Mouse (Mus musculus) hindbrain, embryonic 11.5 days (tissue): ENCODE measurements around the gene Olfr1024. TPM values are rescaled to one million over a fixed set of nuclear protein-coding genes. Genes with fewer than 3 reads are reported as not detected.

Source experiments
- ATAC-seq: fragments of 200-750 bp; cut with Nextera tagmentation; 2 replicates; pipeline ENCODE4 v1.8.0; 2017; ENCODE audit warnings: mild to moderate bottlenecking, moderate TSS enrichment, moderate library complexity; ENCODE audit not compliant: low FRiP score
- DNase-seq: peaks from one replicate; pipeline ENCODE4 v3.0.0-alpha.2; 2015; ENCODE audit warnings: low spot score
- H3K27ac ChIP-seq: fragments of 300-500 bp; sonication (generic); 2 replicates; pipeline ENCODE4 v1.5.1; 2014; ENCODE audit warnings: mild to moderate bottlenecking, low read depth, low read length
- H3K27me3 ChIP-seq: fragments of 300-500 bp; sonication (generic); 2 replicates; pipeline ENCODE4 v1.6.1; 2014; ENCODE audit warnings: mild to moderate bottlenecking, low read length, moderate library complexity, mixed read lengths; ENCODE audit not compliant: control insufficient read depth, insufficient read depth
- H3K36me3 ChIP-seq: fragments of 300-500 bp; sonication (generic); 2 replicates; pipeline ENCODE4 v1.6.1; 2014; ENCODE audit warnings: mild to moderate bottlenecking, low read length, moderate library complexity, mixed read lengths; ENCODE audit not compliant: control insufficient read depth, insufficient read depth
- H3K4me1 ChIP-seq: fragments of 300-500 bp; sonication (generic); replicated peaks from 2 replicates; pipeline ENCODE4 v1.6.1; 2014; ENCODE audit warnings: low read length, mixed read lengths; ENCODE audit not compliant: control insufficient read depth, insufficient read depth
- H3K4me2 ChIP-seq: fragments of 300-500 bp; sonication (generic); replicated peaks from 2 replicates; pipeline ENCODE4 v1.6.1; 2014; ENCODE audit warnings: mild to moderate bottlenecking, low read depth, low read length
- H3K4me3 ChIP-seq: fragments of 300-500 bp; sonication (generic); 2 replicates; pipeline ENCODE4 v1.5.1; 2014; ENCODE audit warnings: low read depth, low read length
- H3K9ac ChIP-seq: fragments of 300-500 bp; sonication (generic); 2 replicates; pipeline ENCODE4 v1.6.1; 2014; ENCODE audit warnings: low read depth, low read length
- H3K9me3 ChIP-seq: fragments of 300-500 bp; sonication (generic); 2 replicates; pipeline ENCODE4 v1.6.1; 2016; ENCODE audit warnings: low read length; ENCODE audit not compliant: control insufficient read depth
- WGBS: fragments of 180-500 bp; shearing (Covaris S2); extraction: QIAGEN DNeasy Blood & Tissue Kit; methylation state at CpG from one replicate; pipeline ENCODE4 v1.1.7; 2014; 5-methylcytosine and 5-hydroxymethylcytosine counted together
- polyA plus RNA-seq: library from polyadenylated mRNA; unstranded; fragments of >200 nt; fragmentation: Nextera tagmentation; extraction: Ambion mirVana; gene quantifications from 2 replicates; pipeline ENCODE4 v1.2.1, GENCODE M21; 2014

Olfr1024 gene
- not detected in 2 replicates for polyA plus RNA-seq

- Histone ChIP-seq H3K4me2 (no peak within 1 kb of the TSS), H3K4me1 (no peaks in the 10 kb centered on the region), H3K4me3 (no peak within 1 kb of the TSS), H3K27me3 (no peaks in the 10 kb centered on the region), H3K27ac (no peak within 1 kb of the TSS), H3K9ac (no peak within 1 kb of the TSS), H3K36me3 (no peaks in the 10 kb centered on the region), H3K9me3 (no peaks in the 10 kb centered on the region)
- ATAC-seq = no peak
- DNase-seq = no peak
- WGBS = 90% methylated on average over 3 of the region's 3 CpGs
These were observed at the start of gene Olfr1024 for GRCm38 (mm10) chr2:85904952-85905351. Olfr1024 (minus strand) TSS chr2:85905052.

GRCm38 (mm10) chr2:85950137-85950536 is 45.3 kb upstream of the Olfr1024 start, which contains the start of gene Olfr1028:
Olfr1028 (plus strand) TSS chr2:85950437.
- Histone ChIP-seq H3K36me3 (no peaks in the 10 kb centered on the region), H3K4me3 (no peak within 1 kb of the TSS), H3K27me3 (no peaks in the 10 kb centered on the region), H3K27ac (no peak within 1 kb of the TSS), H3K9ac (no peak within 1 kb of the TSS), H3K4me2 (no peak within 1 kb of the TSS), H3K4me1 (no peaks in the 10 kb centered on the region), H3K9me3 (no peaks in the 10 kb centered on the region)
- ATAC-seq (no peak), DNase-seq (no peak)
- WGBS = 85% methylated on average over 1 of the region's 1 CpGs

DNA sequence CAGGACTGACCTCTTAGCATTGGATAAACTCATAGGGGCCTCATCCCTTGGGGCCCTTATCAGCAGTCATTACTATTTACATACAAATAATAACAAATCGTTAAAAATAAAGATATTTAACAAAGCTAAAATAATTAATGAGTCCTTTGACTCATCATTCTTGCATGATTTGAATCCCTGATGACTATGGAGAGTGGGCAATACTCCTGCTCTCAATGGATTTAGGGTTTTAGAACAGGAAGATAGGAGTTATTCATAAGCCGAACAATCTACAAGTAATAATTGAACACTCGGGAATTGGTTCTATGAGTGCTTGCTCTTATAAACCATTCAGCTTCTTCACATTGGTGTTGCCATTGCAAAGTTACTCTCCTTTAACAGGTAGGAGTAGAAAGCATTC is 16.4 kb upstream of the Olfr1024 start, which contains the start of gene Olfr1026:
Olfr1026 (plus strand) TSS at position 301 of the 400 bp plus-strand sequence.
- Histone ChIP-seq H3K27me3 (no peaks in the 10 kb centered on the region), H3K4me3 (no peak within 1 kb of the TSS), H3K9ac (no peak within 1 kb of the TSS), H3K36me3 (no peaks in the 10 kb centered on the region), H3K9me3 (no peaks in the 10 kb centered on the region), H3K4me2 (no peak within 1 kb of the TSS), H3K4me1 (no peaks in the 10 kb centered on the region), H3K27ac (no peak within 1 kb of the TSS)
- ATAC-seq = no peak
- 94% methylated on average over 3 of the region's 3 CpGs for WGBS
- DNase-seq = no peak

- no peak within 1 kb of the TSS for H3K4me3 ChIP-seq
- no peak for ATAC-seq
- 61% methylated on average over 1 of the region's 1 CpGs for WGBS
These were observed 10.0 kb upstream of the Olfr1024 start, which contains the start of gene Olfr1025-ps1 for GRCm38 (mm10) chr2:85914893-85915292. Olfr1025-ps1 (plus strand) TSS chr2:85915193.

GRCm38 (mm10) chr2:85913197-85913596 is 8.3 kb upstream of the Olfr1024 start:
- Histone ChIP-seq H3K4me2 (no peak overlapping the region), H3K4me3 (no peak overlapping the region), H3K36me3 (no peaks in the 10 kb centered on the region), H3K9me3 (no peaks in the 10 kb centered on the region), H3K27me3 (no peaks in the 10 kb centered on the region), H3K4me1 (no peaks in the 10 kb centered on the region), H3K27ac (no peak overlapping the region), H3K9ac (no peak overlapping the region)
- ATAC-seq = no peak
- DNase-seq = no peak

More at GRCm38 (mm10) chr2:85914893-85915292, 10.0 kb upstream of the Olfr1024 start, which contains the start of gene Olfr1025-ps1:
- H3K27ac ChIP-seq = no peak within 1 kb of the TSS
- H3K27me3 ChIP-seq = no peaks in the 10 kb centered on the region
- H3K4me1 ChIP-seq = no peaks in the 10 kb centered on the region
- H3K36me3 ChIP-seq = no peaks in the 10 kb centered on the region
- H3K4me2 ChIP-seq = no peak within 1 kb of the TSS
- H3K9me3 ChIP-seq = no peaks in the 10 kb centered on the region
- no peak for DNase-seq
- no peak within 1 kb of the TSS for H3K9ac ChIP-seq

GRCm38 (mm10) chr2:85885340-85885739 is 19.5 kb downstream of the Olfr1024 start, which contains the start of gene Olfr1023:
Olfr1023 (plus strand) TSS chr2:85885640.
- H3K4me2 ChIP-seq = no peak within 1 kb of the TSS
- DNase-seq = no peak
- 83% methylated on average over 2 of the region's 2 CpGs for WGBS

DNA sequence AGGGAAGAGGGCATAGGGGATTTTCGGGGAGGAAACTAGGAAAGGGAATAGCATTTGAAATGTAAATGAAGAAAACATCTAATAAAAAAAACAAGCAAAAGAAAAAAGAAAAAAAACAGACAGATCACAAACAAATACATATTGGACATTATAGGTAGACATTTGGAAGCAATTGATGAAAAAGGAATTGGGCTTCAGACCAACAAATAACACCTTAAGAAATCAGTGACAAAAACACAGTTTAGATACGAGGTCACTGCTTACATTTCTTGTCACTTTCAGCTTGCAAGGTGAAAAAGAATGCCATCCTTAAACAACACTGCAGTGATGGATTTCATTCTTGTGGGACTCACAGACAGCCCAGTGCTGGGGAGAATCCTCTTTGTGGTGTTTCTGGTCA is 36.6 kb downstream of the Olfr1024 start, which contains the start of gene Olfr1022:
Olfr1022 (plus strand) TSS at position 301 of the 400 bp plus-strand sequence.
- no peak within 1 kb of the TSS for H3K9ac ChIP-seq
- DNase-seq = no peak
- no peak within 1 kb of the TSS for H3K4me3 ChIP-seq
- no peaks in the 10 kb centered on the region for H3K4me1 ChIP-seq
- no peaks in the 10 kb centered on the region for H3K27me3 ChIP-seq
- ATAC-seq = no peak
- no peak within 1 kb of the TSS for H3K27ac ChIP-seq
- H3K4me2 ChIP-seq = no peak within 1 kb of the TSS
- H3K9me3 ChIP-seq = no peaks in the 10 kb centered on the region
- H3K36me3 ChIP-seq = no peaks in the 10 kb centered on the region
- 48% methylated on average over 2 of the region's 2 CpGs for WGBS

More at GRCm38 (mm10) chr2:85885340-85885739, 19.5 kb downstream of the Olfr1024 start, which contains the start of gene Olfr1023:
- Histone ChIP-seq H3K36me3 (no peaks in the 10 kb centered on the region), H3K9me3 (no peaks in the 10 kb centered on the region), H3K27ac (no peak within 1 kb of the TSS), H3K27me3 (no peaks in the 10 kb centered on the region), H3K4me1 (no peaks in the 10 kb centered on the region), H3K4me3 (no peak within 1 kb of the TSS), H3K9ac (no peak within 1 kb of the TSS)
- ATAC-seq = no peak

Other genes with a start within 250 kb of the Olfr1024 start
- not detected in 2 replicates for gene Olfr154, start 240.6 kb downstream of the Olfr1024 start, polyA plus RNA-seq
- not detected in 2 replicates for gene Olfr1006, start 226.3 kb downstream of the Olfr1024 start, polyA plus RNA-seq
- gene Olfr1008, start 215.6 kb downstream of the Olfr1024 start, polyA plus RNA-seq = not detected in 2 replicates
- gene Olfr1009, start 189.6 kb downstream of the Olfr1024 start, polyA plus RNA-seq = not detected in 2 replicates
- not detected in 2 replicates for gene Olfr1012, start 142.3 kb downstream of the Olfr1024 start, polyA plus RNA-seq
- gene Olfr1013, start 138.0 kb downstream of the Olfr1024 start, polyA plus RNA-seq = not detected in 2 replicates
- gene Olfr1014, start 132.3 kb downstream of the Olfr1024 start, polyA plus RNA-seq = not detected in 2 replicates
- not detected in 2 replicates for gene Olfr1015, start 123.0 kb downstream of the Olfr1024 start, polyA plus RNA-seq
- gene Olfr1016, start 102.5 kb downstream of the Olfr1024 start, polyA plus RNA-seq = not detected in 2 replicates
- gene Olfr1018, start 86.6 kb downstream of the Olfr1024 start, polyA plus RNA-seq = not detected in 2 replicates
- gene Olfr1019, start 59.6 kb downstream of the Olfr1024 start, polyA plus RNA-seq = not detected in 2 replicates
- not detected in 2 replicates for gene Olfr1020, start 58.0 kb downstream of the Olfr1024 start, polyA plus RNA-seq
- gene Olfr1022, start 36.5 kb downstream of the Olfr1024 start, polyA plus RNA-seq = not detected in 2 replicates
- gene Olfr1023, start 19.4 kb downstream of the Olfr1024 start, polyA plus RNA-seq = not detected in 2 replicates
- not detected in 2 replicates for gene Olfr1025-ps1, start 10.1 kb upstream of the Olfr1024 start, polyA plus RNA-seq
- gene Olfr1026, start 16.5 kb upstream of the Olfr1024 start, polyA plus RNA-seq = not detected in 2 replicates
- gene Olfr1028, start 45.4 kb upstream of the Olfr1024 start, polyA plus RNA-seq = not detected in 2 replicates
- gene Olfr1029, start 68.8 kb upstream of the Olfr1024 start, polyA plus RNA-seq = not detected in 2 replicates
- gene Olfr1030, start 74.2 kb upstream of the Olfr1024 start, polyA plus RNA-seq = not detected in 2 replicates
- not detected in 2 replicates for gene Olfr1031, start 85.3 kb upstream of the Olfr1024 start, polyA plus RNA-seq
- not detected in 2 replicates for gene Olfr1032, start 100.5 kb upstream of the Olfr1024 start, polyA plus RNA-seq
- gene Olfr1033, start 115.6 kb upstream of the Olfr1024 start, polyA plus RNA-seq = not detected in 2 replicates
- gene Olfr1034, start 140.8 kb upstream of the Olfr1024 start, polyA plus RNA-seq = not detected in 2 replicates
- not detected in 2 replicates for gene Olfr1036, start 168.9 kb upstream of the Olfr1024 start, polyA plus RNA-seq
- not detected in 2 replicates for gene Olfr1037, start 182.3 kb upstream of the Olfr1024 start, polyA plus RNA-seq
- gene Olfr1039, start 230.9 kb upstream of the Olfr1024 start, polyA plus RNA-seq = not detected in 2 replicates
- not detected in 2 replicates for gene Olfr1040, start 241.7 kb upstream of the Olfr1024 start, polyA plus RNA-seq